Mouse (Mus musculus) hematopoietic stem cell, adult 5-6 weeks (primary cell): ENCODE data around the gene Slmap. TPM values are rescaled to one million over a fixed set of nuclear protein-coding genes. Genes with fewer than 3 reads are reported as not detected.

Source experiments
- ATAC-seq, 2 experiments: fragments of 125-278 bp in 1 of 2; replicated peaks in 1 of 2; 2 replicates each; pipeline ENCODE4 v1.8.0; 2016 to 2017; ENCODE audit warnings: inconsistent platforms in 2 of 2, mild to moderate bottlenecking in 2 of 2, moderate number of reproducible peaks in 2 of 2, low read depth in 1 of 2, moderate TSS enrichment in 1 of 2; ENCODE audit not compliant: low FRiP score in 2 of 2, poor library complexity in 2 of 2, severe bottlenecking in 2 of 2, insufficient read depth in 1 of 2, low TSS enrichment in 1 of 2
- total RNA-seq: library from RNA; stranded (forward); fragments of 172-1452, 232-1000 nt; gene quantifications from 2 replicates; pipeline ENCODE4 v1.2.3, GENCODE M21; 2017

The Slmap gene
- total RNA-seq, 1 experiment from 2014 or later, result 63.6 TPM

DNA sequence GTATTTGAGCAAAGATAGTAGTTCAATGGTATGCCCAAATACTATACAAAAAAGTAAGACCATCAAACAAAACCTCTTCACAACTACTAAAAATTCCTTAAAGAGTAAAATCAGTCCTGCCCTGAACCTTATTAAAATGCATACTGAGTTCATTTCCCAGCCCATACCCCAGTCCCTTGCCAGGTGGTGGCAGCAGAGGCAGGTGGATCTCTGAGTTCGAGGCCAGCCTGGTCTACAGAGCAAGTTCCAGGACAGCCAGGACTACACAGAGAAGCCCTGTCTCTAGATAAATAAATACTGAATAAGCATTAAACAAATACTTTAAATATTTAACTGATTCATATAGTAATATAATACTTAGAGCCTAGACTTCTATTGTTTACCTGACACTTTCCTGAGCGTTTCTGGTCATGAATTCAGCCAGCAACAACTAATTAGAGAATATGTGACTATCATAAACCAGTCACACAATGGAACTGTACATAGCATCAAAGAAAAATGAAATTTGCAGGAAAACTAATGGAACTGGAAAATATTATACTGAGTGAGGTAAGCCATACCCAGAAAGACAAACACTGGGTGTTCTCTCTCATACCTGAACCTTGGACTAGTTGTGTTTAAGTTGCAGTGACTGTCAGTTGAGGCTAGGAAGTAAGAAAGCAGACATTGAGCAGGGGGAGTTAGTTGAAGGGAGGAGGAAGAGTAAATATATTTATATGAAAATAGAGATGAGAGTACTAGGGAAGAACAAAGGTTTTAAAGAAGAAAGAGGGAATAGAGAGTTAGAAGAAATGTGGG, 34.4 kb downstream of the Slmap start:
- ATAC-seq, result no peak

DNA sequence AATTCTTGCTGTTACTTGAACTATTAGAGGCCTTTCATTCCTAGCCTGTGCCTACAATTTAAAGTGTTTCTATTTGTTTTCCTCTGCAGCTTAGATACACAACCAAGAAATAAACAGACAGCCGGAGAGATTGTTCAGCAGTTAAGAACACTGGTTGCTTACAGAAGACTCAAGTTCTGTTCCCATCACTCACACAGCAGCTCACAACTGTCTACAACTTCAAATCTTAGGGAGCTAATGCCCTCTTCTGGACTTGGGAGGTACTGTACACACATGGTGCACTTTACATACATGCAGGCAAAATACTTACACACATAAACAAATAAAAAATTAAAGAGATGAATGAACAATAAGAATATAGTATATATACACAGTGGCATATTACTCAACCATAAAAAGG, 39.7 kb downstream of the Slmap start:
- no peak for ATAC-seq

- peak; percentile 81 to 99 for ATAC-seq
These were observed 43.6 kb downstream of the Slmap start for GRCm38 (mm10) chr14:26491150-26491549.

DNA sequence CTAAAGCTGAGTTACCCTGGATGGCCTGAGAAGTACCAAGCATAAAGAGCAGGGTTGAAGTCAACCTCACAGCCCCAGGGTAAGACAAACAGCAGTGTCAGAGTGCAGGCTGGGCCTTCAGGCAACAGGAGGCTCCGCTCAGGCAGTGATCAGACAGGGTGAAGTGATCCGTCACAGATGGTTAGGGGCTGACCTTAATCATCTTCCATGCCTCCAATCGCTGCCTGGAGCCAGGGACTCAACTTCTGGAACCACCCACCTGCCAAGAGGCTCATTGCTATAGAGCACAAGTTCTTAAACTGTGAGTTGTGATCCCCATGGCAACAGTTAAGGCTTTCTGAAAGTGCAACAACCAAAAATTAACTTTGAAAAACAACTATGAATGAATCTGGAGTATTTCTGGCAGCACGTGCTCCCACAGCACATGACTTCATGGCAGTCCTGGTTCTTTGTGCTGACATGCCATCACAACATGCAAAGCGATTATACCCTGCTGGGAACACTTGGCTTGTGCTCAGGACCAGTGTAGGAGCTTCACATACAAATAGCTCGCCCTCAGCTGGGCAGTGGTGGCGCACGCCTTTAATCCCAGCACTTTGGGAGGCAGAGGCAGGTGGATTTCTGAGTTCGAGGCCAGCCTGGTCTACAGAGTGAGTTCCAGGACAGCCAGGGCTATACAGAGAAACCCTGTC, 46.3 kb downstream of the Slmap start:
- ATAC-seq, result no peak

DNA sequence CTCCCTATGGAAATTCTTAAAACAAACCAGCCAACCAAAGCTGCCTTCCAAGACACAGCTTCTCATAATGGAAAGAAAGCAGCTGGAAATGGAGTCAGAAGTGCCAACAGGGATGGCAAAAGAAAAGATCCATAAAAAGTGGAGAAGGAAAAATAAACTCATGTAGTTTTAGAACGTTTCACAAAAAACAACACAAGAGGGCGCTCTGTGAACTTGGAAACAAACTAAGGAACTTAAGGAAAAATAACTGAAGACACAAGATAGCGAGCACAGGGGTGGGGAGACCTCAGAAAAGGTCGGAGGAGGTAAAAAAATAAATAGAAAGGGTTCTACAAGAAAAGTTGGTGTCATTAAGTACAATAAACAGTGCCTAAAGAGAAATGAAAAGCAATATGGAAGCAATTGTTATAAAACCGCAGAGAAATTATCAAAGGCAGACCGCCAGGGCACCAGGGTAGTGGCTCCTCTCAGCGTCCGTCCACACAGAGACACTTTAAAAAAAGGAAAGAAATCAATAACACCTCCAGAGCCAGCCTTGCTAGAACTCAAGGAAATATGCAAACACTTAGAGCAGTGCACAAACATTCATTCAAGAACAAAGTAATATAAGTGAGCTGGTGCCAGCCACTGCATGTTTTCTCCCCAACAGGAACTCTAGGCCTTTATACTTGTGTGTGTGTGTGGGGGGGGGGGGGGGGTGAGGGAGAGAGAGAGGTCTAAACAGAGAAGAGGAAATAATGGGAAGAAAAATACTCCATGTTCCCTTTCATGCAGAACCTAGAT, 48.1 kb downstream of the Slmap start:
- no peak for ATAC-seq

DNA sequence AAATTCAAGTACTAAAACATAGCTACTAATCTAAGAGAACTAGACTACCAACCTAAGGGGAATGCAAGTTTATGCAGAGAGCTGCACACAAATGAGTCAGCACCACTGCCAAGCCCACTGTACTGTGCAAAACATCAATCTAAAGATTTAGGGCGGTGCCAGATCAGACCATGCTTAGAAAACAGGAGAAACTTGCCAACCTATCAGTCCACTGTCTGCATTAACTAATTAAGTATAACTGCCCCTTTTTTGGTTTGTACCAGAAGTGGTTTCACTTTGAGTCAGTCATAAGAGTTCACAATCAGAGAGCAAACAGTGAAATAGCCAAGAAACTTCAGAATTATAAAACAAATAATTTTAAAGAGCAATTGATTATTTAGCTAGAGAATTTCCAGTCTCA, 53.3 kb downstream of the Slmap start:
- no peak for ATAC-seq

- no peak for ATAC-seq
These were observed 57.0 kb downstream of the Slmap start for GRCm38 (mm10) chr14:26477738-26478137.

DNA sequence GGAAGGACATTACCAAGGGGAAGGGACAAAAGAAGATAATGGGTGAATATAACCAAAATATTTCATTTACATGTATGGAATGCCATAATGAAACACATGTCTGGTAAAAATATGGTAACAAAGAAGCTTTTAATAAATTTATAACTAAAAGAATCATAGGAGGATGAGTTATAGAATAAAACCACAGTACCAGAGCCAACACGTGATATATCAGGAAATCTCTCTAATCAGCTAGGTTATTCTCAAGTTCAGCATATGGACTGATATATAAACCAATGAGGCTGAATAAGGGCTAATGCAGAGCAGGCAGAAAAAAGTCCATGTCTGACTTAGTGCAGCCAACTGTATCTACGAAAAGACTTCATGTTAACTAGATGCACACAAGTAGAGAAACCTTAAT, 58.3 kb downstream of the Slmap start:
- no peak for ATAC-seq

DNA sequence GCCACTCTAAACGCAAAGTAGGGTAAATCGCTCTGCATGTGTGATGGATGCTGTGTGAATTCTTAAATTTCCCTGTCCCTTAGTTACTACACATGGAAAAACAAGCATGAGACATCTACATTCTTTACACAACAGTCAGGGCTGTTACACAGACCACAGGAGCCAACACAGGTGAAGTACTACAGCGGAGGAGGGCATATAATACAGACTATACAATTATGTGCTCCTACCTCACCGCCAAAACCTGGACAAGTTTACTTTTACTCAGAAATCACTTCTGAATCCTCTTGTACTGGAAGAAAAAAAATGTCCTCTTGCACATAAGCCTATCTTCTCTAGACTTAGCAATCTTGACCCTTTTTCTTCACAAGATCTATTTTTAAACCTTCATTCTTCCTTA, 66.8 kb downstream of the Slmap start:
- ATAC-seq, result no peak

DNA sequence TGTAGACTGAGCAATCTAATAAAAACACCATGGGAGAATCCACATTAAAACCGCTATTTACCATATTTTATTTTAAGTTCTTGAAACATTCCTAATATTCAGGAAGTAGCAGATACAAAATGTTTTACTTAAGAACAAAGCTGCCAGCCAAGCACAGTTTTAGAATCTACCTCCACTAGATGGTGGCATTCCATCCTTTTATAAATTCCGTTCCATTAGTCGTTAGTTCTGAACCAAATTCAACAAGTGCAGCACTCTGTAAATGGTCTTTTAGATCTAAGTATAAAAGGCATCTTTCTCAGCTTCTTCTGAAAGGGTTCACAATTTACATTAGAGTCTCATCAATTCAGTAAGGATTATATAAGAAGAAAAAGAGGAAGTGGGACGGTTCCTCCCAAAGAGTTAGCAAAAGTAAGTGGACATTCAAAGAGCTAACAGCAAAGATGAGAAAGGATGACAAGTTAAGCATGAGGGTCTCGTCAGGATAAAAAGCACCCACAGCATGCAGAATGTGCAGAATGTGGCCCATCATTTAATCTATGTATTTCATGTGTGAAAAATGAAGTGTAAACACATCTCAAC, 68.1 kb downstream of the Slmap start:
- ATAC-seq, result no peak

- ATAC-seq, result no peak
These were observed 68.8 kb downstream of the Slmap start for GRCm38 (mm10) chr14:26465898-26466297.

DNA sequence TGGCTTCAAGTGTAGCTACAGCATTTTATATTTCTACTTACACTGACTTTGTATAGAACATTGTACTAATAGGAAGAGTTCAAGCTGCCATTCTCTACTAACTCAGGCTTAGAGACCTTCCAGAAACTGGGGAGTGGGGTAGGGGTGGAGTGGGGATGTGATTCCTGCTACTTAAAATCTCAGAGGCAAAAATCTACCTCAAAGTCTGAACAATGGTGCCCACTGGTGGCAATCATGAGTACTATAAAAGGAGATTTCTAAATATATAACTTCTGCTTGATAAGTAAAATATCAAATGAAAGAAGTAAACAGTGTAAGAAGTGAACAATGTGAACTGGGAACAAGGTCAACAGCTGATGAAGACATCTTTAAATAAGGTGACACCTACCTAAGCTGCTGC, 75.2 kb downstream of the Slmap start:
- ATAC-seq, result no peak

- ATAC-seq, result peak in 1 of 2 experiments; percentile 32; a peak in 1 of 4 replicates
These were observed 79.9 kb downstream of the Slmap start for GRCm38 (mm10) chr14:26454851-26455250.

GRCm38 (mm10) chr14:26450036-26450800, 84.5 kb downstream of the Slmap start:
- ATAC-seq, result no peak

- no peak for ATAC-seq
These were observed 86.2 kb downstream of the Slmap start for GRCm38 (mm10) chr14:26448581-26448980.

DNA sequence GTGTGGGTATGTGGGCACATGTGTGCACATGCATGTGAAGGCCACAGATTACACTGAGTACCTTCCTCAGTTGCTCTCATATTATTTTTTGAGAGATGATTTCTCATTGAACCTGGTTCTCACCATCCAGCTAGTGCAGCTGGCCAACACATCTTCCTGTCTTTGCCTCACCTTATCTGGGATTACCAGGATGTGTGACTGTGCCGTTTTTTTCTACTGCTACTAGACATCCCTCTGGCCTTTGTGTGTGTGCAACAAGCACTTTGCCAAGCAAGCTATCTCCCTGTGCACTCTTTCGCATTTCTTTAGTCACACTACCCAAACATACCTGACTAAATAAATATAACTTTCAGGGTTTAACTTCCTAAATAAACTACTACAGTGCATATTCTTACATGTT, 87.5 kb downstream of the Slmap start:
- ATAC-seq, result no peak

DNA sequence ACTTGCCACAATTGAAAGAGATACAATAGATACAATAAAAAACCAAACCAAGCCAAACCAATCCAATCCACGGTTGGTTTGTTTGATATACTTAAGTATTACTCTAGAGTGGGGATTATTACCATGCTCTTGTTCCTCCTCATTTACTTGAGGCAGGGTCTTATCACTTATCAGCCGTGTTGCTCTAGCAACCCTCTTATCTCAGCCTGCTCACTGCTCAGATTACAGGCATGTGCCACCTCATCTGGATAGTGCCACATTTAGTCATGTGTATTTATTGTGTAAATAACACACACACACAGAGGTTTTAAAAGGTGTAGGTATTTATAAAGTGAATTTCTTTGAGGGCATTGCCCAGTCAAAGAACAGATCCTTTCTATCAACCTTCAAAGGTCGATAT, 88.2 kb downstream of the Slmap start:
- no peak for ATAC-seq
